Mouse (Mus musculus): ENCODE results near the gene Laptm4a.
A peak's percentile ranks its signal among the peaks of the same experiment; 100 is the strongest.

The Laptm4a gene

GRCm38 (mm10) chr12:8921394-8922368 is at the start of gene Laptm4a:
TSS of gene Laptm4a (plus strand) at chr12:8921664.
- DNase-seq (ENCODE audit: low read depth, low spot score): peak; percentile 98

GRCm38 (mm10) chr12:8875583-8875982 is 45.9 kb upstream of the Laptm4a start:
- no peak for DNase-seq (ENCODE audit: low read depth, low spot score)

GRCm38 (mm10) chr12:8876865-8877264 is 44.6 kb upstream of the Laptm4a start:
- DNase-seq (ENCODE audit: low read depth, low spot score): no peak

GRCm38 (mm10) chr12:8877413-8877812 is 44.1 kb upstream of the Laptm4a start:
- no peak for DNase-seq (ENCODE audit: low read depth, low spot score)

GRCm38 (mm10) chr12:8878752-8879151 is 42.7 kb upstream of the Laptm4a start:
- no peak for DNase-seq (ENCODE audit: low read depth, low spot score)

GRCm38 (mm10) chr12:8879389-8879788 is 42.1 kb upstream of the Laptm4a start:
- DNase-seq (ENCODE audit: low read depth, low spot score): no peak

GRCm38 (mm10) chr12:8881736-8882135 is 39.7 kb upstream of the Laptm4a start:
- peak; percentile 23 for DNase-seq (ENCODE audit: low read depth, low spot score)

GRCm38 (mm10) chr12:8882376-8882775 is 39.1 kb upstream of the Laptm4a start:
- DNase-seq (ENCODE audit: low read depth, low spot score): no peak

- no peak for DNase-seq (ENCODE audit: low read depth, low spot score)
Observed at GRCm38 (mm10) chr12:8884426-8885145, 36.9 kb upstream of the Laptm4a start.

GRCm38 (mm10) chr12:8885146-8885543 is 36.3 kb upstream of the Laptm4a start:
- DNase-seq (ENCODE audit: low read depth, low spot score): no peak

GRCm38 (mm10) chr12:8885950-8886349 is 35.5 kb upstream of the Laptm4a start:
- DNase-seq (ENCODE audit: low read depth, low spot score): no peak

- no peak for DNase-seq (ENCODE audit: low read depth, low spot score)
Observed at GRCm38 (mm10) chr12:8888445-8888844, 33.0 kb upstream of the Laptm4a start.

- DNase-seq (ENCODE audit: low read depth, low spot score): peak; percentile 87
Observed at GRCm38 (mm10) chr12:8889117-8889665, 32.3 kb upstream of the Laptm4a start.

GRCm38 (mm10) chr12:8892876-8893532 is 28.5 kb upstream of the Laptm4a start:
- DNase-seq (ENCODE audit: low read depth, low spot score): no peak

GRCm38 (mm10) chr12:8897140-8897539 is 24.3 kb upstream of the Laptm4a start:
- no peak for DNase-seq (ENCODE audit: low read depth, low spot score)

- DNase-seq (ENCODE audit: low read depth, low spot score): no peak
Observed at GRCm38 (mm10) chr12:8898879-8899785, 22.3 kb upstream of the Laptm4a start.

GRCm38 (mm10) chr12:8900107-8900698 is 21.3 kb upstream of the Laptm4a start:
- no peak for DNase-seq (ENCODE audit: low read depth, low spot score)

GRCm38 (mm10) chr12:8900919-8901663 is 20.4 kb upstream of the Laptm4a start:
- DNase-seq (ENCODE audit: low read depth, low spot score): no peak

GRCm38 (mm10) chr12:8901934-8902333 is 19.5 kb upstream of the Laptm4a start:
- no peak for DNase-seq (ENCODE audit: low read depth, low spot score)

- DNase-seq (ENCODE audit: low read depth, low spot score): no peak
Observed at GRCm38 (mm10) chr12:8902479-8902878, 19.0 kb upstream of the Laptm4a start.

Data from CD4-positive, CD25-positive, alpha-beta regulatory T cell, adult 2 months (primary cell).